Comparison of ENCODE assay signal across 16 mouse cellular contexts in genomic region chr10:42102320-42102719, GRCm38 (mm10).
"Had no signal": no experiment of that assay in that cellular context is flagged by ENCODE, and none has a peak within 500 bp of the region (broad histone marks: within the 10 kb centered on the region; RNA-seq: fewer than 3 reads in every experiment).

No protein-coding gene starts in this region.

- H3K36me3 ChIP-seq: neural tube, embryonic 13.5 days; neural tube, embryonic 15.5 days; stomach, embryonic 15.5 days had no signal

- H3K4me3 ChIP-seq: neural tube, embryonic 13.5 days; neural tube, embryonic 15.5 days; stomach, embryonic 15.5 days had no signal

- H3K9me3 ChIP-seq: neural tube, embryonic 13.5 days; neural tube, embryonic 15.5 days; stomach, embryonic 15.5 days had no signal

- DNase-seq: retina, postnatal 1 day; right cerebral cortex, adult 18-20 months; right cerebral cortex, postnatal 14 days; right cerebral cortex, postnatal 25 days; right cerebral cortex, postnatal 4 days; spleen, adult 18-20 months; thymus, adult 18-20 months; thymus, adult 2 months; thymus, postnatal 14 days; thymus, postnatal 25 days; thymus, postnatal 36 days; thymus, postnatal 4 days had no signal

- H3K9ac ChIP-seq: neural tube, embryonic 13.5 days; neural tube, embryonic 15.5 days; stomach, embryonic 15.5 days had no signal

- H3K27ac ChIP-seq: neural tube, embryonic 13.5 days; neural tube, embryonic 15.5 days; stomach, embryonic 15.5 days; stomach, postnatal 0 days had no signal

- H3K4me2 ChIP-seq: neural tube, embryonic 13.5 days; neural tube, embryonic 15.5 days; stomach, embryonic 15.5 days had no signal

- H3K27me3 ChIP-seq: neural tube, embryonic 13.5 days; neural tube, embryonic 15.5 days; stomach, embryonic 15.5 days had no signal

- H3K4me1 ChIP-seq: neural tube, embryonic 13.5 days; neural tube, embryonic 15.5 days; stomach, embryonic 15.5 days had no signal
